Mouse (Mus musculus) thymus, postnatal 25 days (tissue): ENCODE data around the gene Naf1.

Experiments used
- DNase-seq: peaks from one replicate; pipeline ENCODE4 v3.0.0; 2022

Gene Naf1

DNA sequence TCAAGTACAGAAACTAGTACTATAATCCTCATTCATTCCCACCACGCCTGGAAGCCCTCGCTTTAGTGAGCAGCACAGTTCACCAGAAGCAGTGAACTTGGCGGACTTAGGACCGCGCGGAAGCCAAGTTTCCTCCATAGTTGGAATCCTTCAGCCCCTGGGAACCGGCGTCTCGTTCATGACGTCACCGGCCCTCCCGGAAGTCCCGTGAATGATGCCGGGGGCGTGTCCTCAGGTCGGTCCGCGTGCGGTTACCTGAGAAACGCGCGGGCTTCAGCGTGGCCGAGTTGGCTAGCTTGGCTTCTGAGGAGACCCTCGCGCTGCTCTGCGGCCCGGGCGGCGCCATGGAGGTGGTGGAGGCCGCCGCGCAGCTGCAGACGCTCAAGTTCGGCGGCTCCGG is at the start of gene Naf1:
TSS of gene Naf1 (plus strand) at position 195 of the 400 bp plus-strand sequence.
- DNase-seq = peak; percentile 92

- DNase-seq = peak; percentile 30
Observed at GRCm38 (mm10) chr8:66860921-66861588, 1.0 kb downstream of the Naf1 start.

- no peak for DNase-seq
Observed at GRCm38 (mm10) chr8:66861589-66862500, 1.8 kb downstream of the Naf1 start.

DNA sequence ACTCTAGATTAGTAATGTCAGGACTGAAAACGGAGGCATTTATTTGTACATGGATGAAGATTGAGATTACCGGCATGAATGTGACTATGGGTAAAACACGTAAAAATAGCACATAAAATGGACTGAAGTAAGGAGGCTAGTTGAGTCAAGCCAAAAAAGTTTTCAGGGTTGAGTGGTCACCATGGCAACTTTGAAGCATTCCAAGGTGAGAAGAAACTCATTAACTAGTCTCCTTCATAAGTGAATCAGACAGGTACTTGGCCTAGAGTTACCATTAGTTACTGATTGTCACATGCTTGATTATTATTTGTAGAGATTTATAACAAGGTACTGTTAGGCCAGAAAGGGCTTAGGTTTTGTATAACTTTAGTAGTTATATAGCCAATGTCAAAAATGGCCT is 3.7 kb downstream of the Naf1 start:
- DNase-seq = no peak

DNA sequence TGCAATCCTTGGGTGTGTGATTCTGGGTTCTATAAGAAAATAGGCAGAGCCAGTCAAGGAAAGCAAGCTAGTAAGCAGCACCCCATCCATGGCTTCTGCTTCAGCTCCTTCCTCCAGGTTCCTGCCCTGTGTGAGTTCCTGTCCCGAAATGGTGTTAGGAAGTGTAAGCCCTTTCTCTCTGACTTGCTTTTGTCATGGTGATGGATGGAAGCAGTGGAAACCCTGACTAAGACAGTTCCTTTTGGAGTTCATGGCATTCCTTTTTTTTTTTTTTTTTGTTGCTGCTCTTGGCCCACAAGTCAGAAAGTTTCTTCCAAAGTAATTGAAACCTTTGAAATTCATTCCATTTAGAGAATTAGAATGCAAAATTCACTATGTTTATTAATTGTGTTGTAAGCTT is 5.1 kb downstream of the Naf1 start:
- no peak for DNase-seq

DNA sequence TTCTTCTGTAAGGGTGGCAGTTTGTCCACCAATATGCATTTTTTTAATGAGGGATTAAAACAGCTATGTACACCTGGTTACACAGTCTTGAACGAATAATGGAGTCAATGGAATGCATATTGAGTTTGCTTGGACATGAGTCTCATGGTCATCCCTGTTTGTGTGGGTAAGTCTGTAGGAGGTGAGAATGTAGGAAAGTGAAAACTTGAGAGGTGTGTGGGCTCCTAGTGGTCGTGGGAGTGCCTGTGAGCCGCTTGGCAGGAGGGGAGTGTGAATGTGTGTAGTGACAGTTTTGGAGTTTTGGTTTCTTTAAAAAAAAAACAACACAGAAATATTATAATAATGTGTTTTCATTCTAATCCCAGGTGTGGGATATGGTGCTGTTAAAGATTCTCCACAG is 7.7 kb downstream of the Naf1 start:
- DNase-seq = no peak

GRCm38 (mm10) chr8:66869211-66869932 is 9.4 kb downstream of the Naf1 start:
- no peak for DNase-seq

DNA sequence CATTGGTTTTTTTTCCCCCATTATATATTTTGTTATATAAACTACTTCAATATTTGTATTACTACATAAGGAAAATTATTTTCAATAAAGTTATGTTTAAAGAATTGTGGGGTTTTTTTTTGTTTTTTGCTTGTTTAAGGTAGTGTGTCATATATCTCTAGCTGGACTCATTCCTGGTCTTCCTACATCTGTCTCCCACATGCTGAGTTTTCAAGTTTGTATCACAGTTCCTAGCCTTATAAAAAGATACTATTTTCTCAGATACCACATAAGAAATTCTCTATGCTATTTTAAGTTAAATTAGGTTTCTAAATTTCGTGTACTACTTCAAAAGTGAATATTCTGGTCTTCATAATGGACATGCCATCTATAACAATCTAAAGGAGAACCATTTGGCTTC is 23.8 kb downstream of the Naf1 start:
- no peak for DNase-seq

DNA sequence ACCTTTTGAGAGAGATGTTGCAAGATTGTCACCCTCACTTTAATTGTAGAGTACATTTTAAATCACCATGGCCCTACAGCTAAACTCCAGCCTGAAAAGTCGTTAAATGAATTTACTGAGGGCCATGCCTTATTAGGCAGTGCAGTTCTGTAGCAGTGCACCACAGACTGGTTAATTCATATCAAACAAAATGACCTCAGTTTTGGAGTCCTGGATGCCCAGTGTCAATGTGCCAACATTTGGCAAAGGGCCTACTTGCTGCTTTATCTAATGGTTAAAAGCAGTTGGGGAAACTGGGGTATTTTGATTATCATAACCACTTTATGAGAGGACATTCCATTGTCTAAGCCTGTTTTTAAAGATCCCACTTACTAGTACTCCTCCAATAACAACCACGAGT is 31.9 kb downstream of the Naf1 start:
- no peak for DNase-seq

DNA sequence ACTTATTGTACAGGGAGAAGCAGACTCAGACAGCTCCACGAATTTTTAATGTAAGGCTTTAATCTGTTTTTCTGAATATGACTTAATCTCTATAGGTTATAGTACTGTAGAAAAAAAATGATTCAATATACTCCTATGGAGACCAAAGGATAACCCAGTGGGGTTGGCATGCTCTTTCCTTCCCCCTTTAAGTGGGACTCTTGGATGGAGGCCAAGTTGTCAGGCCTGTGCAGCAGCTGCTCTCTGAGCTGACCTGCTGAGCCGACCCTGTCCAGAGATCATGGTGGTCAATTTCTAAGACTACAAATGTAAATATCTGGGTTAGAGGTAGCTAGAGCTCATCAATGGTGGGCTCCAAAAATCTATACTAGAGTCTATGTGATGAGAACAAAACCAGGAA is 45.0 kb downstream of the Naf1 start:
- no peak for DNase-seq

GRCm38 (mm10) chr8:66905557-66905956 is 45.5 kb downstream of the Naf1 start:
- no peak for DNase-seq

GRCm38 (mm10) chr8:66906116-66906515 is 46.1 kb downstream of the Naf1 start:
- DNase-seq = no peak

- no peak for DNase-seq
Observed at GRCm38 (mm10) chr8:66910684-66911083, 50.7 kb downstream of the Naf1 start.

DNA sequence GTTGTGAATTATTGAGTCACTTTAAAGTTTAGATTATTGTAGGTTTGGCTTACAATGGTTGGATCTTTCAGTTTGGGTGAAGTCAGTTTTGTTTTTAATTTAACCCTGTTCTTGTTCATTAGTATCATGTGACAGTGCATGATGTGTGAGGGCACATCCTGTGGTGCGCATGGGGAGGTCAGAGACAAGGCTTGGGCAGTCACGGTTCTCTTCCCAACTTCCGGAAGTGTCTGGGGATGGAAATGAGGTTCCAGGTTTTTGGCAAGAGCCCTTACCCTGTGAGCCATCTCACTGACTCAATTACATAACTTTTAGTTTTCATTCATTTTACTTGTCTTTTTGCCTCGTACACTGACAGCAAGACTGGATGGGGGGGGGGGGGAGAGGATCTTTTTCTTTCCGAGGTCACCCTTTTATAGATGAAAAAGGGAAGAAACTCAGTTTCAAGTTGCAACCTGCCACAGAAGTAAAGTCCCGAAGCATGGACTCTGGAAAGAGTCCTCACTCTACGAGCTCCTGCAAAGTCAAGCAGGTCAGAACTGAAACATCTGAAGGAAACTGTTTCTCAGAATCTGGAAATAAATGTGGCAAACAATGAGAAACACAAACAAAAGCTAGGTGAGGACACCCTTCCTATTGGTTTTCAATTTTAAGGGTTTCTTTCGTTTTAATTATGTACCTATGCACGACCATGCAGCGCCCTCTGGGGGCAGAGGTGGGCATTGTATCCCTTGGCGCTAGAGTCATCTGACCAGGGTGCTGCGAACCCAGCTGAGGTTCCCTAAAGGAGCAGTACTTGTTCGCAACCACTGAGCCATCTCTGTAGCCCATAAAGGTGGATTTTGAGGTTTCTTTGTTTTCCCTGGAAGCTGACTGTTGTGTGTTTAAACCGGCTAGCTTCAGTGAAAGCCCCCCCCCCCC is 53.9 kb downstream of the Naf1 start:
- DNase-seq = peak; percentile 33

DNA sequence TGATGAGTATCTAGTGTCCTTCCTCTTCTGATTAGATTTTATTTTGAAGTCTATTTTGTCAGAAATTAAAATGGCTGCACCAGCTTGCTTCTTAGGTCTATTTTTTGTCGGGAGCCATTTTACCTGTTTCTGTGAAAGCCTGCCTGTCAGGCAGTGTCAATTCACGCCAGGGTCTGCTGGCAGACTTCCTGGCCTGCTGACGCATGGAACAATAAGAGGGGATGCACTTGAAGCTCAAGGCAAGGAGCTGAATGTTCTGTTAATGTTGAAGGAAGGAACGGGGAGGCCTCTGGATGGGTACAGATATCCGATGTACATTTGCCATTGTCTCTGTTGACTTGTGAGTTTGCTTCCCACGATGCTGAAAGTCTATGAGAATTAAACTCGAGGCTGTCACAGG is 56.0 kb downstream of the Naf1 start:
- DNase-seq = no peak

DNA sequence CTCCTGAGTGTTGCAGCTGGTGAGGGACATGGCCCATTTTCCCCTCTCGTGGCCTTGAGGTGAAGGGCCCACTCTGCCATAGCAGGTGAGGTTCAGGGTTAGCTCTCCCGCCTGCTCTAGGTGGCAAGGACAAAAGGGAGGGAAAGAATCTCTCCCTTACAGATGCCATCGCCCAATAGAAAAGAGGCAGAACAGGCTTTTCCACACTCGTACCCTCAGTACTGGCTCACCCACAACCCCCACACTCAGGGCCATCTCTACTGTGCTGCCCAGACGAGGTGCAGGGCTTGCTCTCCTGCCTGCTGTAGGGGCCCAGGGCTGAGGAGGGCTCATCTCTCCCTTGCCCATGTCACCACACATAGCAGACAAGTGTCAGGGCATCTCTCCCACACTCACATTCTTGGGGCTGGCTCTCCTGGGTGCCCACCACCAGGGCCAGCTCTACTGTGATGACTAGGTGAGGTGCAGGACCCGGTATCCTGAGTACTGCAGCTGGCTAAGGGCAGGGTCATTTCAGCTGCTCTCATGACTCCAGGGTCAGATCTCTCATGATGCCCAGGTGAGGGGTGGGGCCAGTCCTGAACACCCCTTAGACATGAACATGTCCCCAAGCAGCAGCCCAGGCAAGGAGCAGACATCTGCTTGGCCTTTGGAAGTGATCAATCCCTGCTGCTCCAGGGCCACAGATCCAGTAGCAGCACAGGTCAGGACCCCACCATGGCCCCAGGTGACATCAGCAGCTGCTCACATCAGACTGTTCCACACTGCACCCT is 57.9 kb downstream of the Naf1 start:
- no peak for DNase-seq

- no peak for DNase-seq
Observed at GRCm38 (mm10) chr8:66918471-66918870, 58.5 kb downstream of the Naf1 start.

DNA sequence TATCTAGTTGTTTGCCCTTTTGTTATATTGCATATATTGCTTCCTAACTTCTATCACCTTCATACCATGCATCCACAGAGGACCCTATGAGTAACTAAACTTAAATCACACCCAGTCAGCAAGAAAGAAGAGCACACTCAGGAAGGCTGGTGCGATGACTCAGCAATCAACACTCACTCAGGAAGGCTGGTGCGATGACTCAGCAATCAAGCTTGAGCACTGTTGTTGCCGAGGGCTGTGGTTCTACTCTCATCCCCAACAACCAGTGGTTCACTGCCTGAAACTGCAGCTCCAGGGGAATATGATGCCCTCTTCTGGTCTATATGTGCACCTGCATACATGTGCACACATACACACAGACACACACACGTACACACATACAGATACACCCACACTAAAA is 73.7 kb downstream of the Naf1 start:
- DNase-seq = no peak

DNA sequence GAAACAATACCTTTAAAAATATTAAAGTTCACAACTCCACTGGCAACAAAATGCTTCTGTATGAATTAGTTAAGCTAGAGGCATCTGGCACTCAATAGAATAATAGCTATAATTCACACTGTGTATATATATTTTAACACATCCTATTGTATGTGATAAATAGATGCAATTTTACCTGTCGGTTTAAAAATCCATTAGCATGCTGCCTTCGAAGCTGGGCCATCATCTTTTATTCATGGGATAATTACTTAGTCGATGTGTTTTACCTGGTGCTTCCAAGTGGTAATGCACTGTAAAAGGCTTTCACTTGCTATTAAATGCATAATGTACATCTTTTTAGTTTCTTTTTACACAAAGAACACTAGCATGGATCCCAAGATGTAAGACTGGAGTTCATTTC is 76.2 kb downstream of the Naf1 start:
- no peak for DNase-seq
